Mouse (Mus musculus): ENCODE results near the gene Sipa1. TPM values are rescaled to one million over a fixed set of nuclear protein-coding genes. Genes with fewer than 3 reads are reported as not detected.
"Not testable (repeated sequence)": the region's sequence is repeated elsewhere in the genome, so short reads cannot be mapped to it uniquely, and the experiment has no call there.

Gene Sipa1
- total RNA-seq, 2 experiments from 2014 or later, result 19.5 to 29.0 TPM

- intact Hi-C loops (cut with DNase I), result loop anchor here (1.0 to 2.0 kb wide), 2 partner anchors 39 to 52 kb away; partner anchors contain the start of gene Rela
These were observed 24.9 kb upstream of the Sipa1 start, which contains the start of the genes Map3k11 and Pcnx3 for GRCm38 (mm10) chr19:5688200-5689087. Gene Map3k11 (plus strand): TSS chr19:5688742. Gene Pcnx3 (minus strand): TSS chr19:5688908.

DNA sequence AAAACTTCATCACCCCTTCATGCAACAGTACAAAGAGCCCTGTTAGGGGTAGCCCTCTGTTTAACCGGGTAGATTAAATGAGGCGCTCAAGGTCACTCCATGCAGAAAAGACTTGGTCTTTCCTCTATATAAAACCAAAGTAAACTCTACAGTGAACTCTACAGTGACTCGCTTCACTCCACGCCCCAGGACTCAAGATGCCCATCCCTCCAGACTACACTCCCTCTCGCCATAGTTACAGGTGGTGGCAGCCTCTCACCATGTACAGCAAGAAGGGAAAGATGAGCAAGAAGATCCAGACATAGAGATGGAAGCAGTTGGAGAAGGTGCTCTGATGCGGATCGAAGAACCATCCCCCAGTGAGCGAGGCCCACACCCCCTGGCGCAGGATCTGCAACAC lies 24.2 kb upstream of the Sipa1 start:
- intact Hi-C loops (cut with DNase I), result loop anchor here (2.0 kb wide), 2 partner anchors 51 to 79 kb away; partner anchors contain the start of gene Rela
- no peak for DNase-seq

More at GRCm38 (mm10) chr19:5688200-5689087, 24.9 kb upstream of the Sipa1 start, which contains the start of the genes Map3k11 and Pcnx3:
- DNase-seq, result peak; percentile 95 to 96

GRCm38 (mm10) chr19:5686954-5687353 lies 23.4 kb upstream of the Sipa1 start:
- DNase-seq, result not testable (repeated sequence)
- intact Hi-C loops (cut with DNase I), result loop anchor here (2.0 kb wide), 1 partner anchor 78 kb away; no protein-coding TSS in a partner anchor

GRCm38 (mm10) chr19:5686437-5686836 lies 22.9 kb upstream of the Sipa1 start:
- intact Hi-C loops (cut with DNase I), result loop anchor here (2.0 kb wide), 1 partner anchor 78 kb away; no protein-coding TSS in a partner anchor
- DNase-seq, result no peak

DNA sequence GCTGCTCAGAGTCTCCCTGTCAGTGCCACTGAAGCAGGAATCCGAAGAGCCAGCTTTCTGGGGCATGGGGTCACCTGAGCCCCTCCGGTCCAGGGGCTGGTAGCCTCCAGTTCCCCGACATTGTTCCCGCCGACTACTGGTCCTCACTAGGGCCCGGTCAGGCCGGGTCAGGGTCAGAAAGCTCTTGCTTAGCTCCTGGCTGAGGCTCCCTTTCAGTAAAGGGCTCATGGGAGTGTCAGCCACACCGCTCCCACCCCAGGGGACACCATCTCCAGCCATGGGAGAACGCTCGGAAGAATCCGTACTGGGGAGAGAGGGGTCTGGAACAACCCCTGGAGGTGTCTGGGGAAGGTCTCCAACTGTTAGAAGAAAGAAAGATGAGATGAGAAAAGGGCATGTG lies 22.4 kb upstream of the Sipa1 start:
- intact Hi-C loops (cut with DNase I), result loop anchor here (2.0 kb wide), 1 partner anchor 77 kb away; no protein-coding TSS in a partner anchor
- no peak for DNase-seq

- no peak for DNase-seq
- intact Hi-C loops (cut with DNase I), result no loop called here
These were observed 21.9 kb upstream of the Sipa1 start for GRCm38 (mm10) chr19:5685431-5685830.

GRCm38 (mm10) chr19:5684985-5685384 lies 21.5 kb upstream of the Sipa1 start:
- intact Hi-C loops (cut with DNase I), result no loop called here
- DNase-seq, result no peak

DNA sequence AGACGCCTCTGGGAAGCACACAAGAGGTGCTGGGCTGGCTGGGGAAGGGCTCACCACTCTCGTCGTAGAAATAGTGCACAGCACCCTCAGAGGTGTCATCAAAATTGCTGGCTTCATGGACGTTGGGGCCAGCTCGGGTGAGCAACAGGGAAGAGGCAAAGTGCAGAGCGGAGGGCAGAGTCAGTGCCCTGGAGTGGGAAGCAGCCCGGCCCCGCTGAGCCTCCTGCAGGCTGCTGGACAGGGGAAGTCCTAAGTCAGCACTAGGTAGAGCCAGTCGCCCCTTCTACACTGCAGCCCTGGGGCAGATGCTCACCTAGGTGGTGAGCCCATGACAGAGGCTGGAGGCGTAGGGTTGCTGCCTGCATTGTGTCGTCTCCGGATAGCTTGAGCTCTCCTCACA lies 20.7 kb upstream of the Sipa1 start:
- no peak for DNase-seq
- intact Hi-C loops (cut with DNase I), result no loop called here

- no peak for DNase-seq
- intact Hi-C loops (cut with DNase I), result no loop called here
These were observed 16.9 kb upstream of the Sipa1 start for GRCm38 (mm10) chr19:5680432-5680831.

- DNase-seq, result no peak
- intact Hi-C loops (cut with DNase I), result no loop called here
These were observed 4.9 kb upstream of the Sipa1 start for GRCm38 (mm10) chr19:5668372-5668771.

DNA sequence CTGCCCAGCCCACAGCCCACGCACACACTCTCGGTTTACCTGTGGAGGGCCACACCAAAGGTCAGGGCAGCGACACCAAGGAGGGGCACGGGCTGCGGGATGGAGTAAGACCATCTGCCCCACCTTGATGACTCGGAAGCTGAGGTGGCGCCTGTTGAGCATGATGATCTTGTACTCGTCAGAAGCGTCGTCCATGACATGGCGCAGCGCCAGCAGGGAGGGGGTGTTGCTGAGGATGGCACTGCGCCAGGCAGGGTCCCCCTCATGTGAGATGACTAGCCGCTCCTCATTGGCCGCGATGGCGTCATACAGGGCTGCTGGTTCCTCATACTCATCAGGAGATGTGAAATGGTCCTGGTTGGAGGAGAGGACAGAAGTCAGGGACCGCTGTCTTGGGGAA lies 2.9 kb upstream of the Sipa1 start:
- DNase-seq, result no peak
- intact Hi-C loops (cut with DNase I), result no loop called here

GRCm38 (mm10) chr19:5665465-5665864 lies 2.0 kb upstream of the Sipa1 start:
- no peak for DNase-seq
- intact Hi-C loops (cut with DNase I), result no loop called here

- intact Hi-C loops (cut with DNase I), result no loop called here
- DNase-seq, result no peak
These were observed 1.3 kb upstream of the Sipa1 start for GRCm38 (mm10) chr19:5664669-5665257.

DNA sequence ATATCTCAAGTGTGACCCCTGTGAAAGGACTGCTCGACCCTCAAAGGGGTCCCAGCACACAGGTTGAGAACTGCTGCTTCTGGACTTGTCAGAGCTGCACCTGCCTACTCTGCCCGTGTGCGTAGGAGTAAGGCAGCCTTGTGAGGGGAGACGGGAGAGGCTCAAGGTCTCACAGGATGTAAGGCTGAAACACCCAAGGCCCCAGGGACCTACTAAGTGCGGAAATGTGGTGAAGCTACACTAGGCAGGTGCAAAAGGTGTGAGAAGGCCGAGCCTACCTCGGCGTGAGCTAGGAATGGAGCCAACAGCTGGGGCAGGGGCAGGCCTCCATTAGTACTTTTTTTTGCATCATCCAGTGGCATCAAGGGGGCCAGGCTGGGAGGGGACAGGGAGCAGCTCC lies 1.2 kb downstream of the Sipa1 start:
- no peak for DNase-seq
- intact Hi-C loops (cut with DNase I), result no loop called here

- peak; percentile 54 to 69 for DNase-seq
- intact Hi-C loops (cut with DNase I), result loop anchor here (2.0 kb wide), 2 partner anchors 20 to 50 kb away; partner anchors contain the start of gene Kat5
These were observed 2.4 kb downstream of the Sipa1 start for GRCm38 (mm10) chr19:5660942-5661751.

- DNase-seq, result no peak
- intact Hi-C loops (cut with DNase I), result no loop called here
These were observed 8.7 kb downstream of the Sipa1 start for GRCm38 (mm10) chr19:5654720-5655298.

DNA sequence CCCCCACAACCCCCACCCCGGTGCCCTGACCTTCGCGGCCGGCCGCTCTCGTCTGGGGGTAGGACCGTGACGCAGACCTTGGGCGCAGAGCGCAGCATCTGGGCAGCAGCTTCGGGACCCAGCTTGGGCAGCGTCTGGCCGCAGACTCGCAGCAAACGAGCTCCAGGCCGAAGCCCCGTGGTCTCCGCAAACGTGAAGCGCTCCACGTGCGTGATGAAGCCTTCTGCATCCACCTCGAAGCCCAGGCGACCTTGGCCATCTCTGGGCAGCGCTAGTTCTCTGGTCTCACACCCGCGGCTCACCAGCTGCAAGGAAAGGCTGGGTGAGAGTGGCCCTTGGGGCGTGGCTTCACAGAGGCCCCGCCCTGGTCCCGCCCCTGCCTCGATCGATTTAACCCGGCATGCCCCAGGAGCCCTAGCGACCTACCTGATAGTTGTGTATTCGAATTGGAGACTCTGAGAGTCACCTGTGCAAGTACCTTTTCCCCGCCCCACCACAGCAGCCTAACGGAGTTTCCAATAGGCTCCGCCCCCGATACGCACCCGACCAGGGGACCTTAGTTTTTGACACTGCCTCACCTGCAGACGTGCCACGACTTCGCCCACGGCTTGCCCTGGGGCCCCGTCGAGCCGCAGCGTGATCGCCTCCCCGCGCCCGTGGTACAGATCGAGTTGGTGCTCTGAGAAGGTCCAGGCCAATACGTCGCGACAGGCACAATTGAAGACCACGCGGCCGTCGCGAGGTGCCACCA lies 9.4 kb downstream of the Sipa1 start:
- intact Hi-C loops (cut with DNase I), result no loop called here

DNA sequence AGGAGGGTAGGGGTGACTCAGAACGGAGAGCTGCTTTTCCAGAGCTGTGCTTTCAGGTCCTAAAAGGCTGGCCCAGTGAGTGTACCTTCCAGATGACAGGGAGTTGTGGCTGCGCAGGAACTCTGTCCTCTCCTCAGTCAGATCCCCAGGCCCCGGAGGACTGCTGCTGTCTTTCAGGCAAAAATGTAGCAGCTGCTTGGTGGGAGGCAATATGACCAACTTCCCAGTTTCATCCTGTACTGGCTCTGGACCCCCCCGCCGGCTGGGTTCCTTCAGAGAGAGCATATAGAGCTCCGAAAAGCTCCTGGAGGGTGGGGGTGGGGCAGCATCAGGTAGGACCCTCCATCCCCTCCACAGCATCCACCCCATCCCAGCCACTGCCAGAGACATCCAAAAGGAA lies 10.9 kb downstream of the Sipa1 start:
- peak in 1 of 2 experiments; percentile 1 for DNase-seq
- intact Hi-C loops (cut with DNase I), result no loop called here

More for the DNA sequence above, 9.4 kb downstream of the Sipa1 start:
- peak in 1 of 2 experiments; percentile 1 for DNase-seq

DNA sequence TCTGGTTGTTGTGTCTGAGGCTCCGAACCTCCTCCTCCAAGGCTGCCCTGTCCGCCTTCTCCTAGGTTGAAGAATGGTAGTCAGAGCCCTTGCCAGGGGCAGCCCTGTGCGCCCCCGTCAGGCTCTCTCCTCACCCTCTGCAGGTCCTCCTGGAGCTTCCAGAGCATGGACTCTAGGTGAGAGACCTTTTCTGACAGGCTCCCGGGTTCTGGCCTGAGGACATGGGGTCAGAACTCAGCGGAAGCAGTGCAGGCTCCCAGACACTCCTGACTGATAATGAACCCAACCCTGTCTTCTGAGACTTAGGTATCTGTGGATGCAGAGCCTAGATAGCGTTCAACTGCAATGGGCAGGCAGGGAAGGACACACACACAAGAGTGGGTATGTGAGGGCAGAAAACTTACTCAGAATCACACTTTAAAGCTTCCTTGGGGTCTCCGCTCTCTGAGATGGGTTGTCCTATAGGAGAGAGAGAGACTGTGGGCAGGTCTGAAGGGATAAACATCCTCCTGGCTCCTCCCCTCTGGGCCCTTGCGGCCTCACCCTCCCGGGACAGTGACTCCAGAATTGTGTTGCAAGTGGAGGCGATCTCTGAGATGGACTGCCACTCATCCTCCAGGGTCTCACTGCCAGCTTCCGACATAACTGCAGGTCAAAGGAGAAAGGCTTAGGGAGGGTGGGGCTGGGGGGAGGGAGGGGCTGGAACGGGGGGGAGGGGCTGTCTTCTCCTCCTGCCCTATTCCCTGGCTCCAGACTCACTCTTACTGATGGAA lies 11.8 kb downstream of the Sipa1 start:
- DNase-seq, result no peak
- intact Hi-C loops (cut with DNase I), result no loop called here

Data from heart, postnatal 36 days (tissue).